Mouse (Mus musculus) c-Kit-positive CD71-positive TER-119-negative erythroid progenitor cells, embryonic 14.5 days (primary cell): Measurements from ENCODE around the gene Fry.
"Not testable (repeated sequence)": the region's sequence is repeated elsewhere in the genome, so short reads cannot be mapped to it uniquely, and the experiment has no call there.

Source experiments
- DNase-seq: peaks from one replicate; pipeline ENCODE4 v3.0.0-alpha.2; 2013; ENCODE audit warnings: low read depth

Fry gene

DNA sequence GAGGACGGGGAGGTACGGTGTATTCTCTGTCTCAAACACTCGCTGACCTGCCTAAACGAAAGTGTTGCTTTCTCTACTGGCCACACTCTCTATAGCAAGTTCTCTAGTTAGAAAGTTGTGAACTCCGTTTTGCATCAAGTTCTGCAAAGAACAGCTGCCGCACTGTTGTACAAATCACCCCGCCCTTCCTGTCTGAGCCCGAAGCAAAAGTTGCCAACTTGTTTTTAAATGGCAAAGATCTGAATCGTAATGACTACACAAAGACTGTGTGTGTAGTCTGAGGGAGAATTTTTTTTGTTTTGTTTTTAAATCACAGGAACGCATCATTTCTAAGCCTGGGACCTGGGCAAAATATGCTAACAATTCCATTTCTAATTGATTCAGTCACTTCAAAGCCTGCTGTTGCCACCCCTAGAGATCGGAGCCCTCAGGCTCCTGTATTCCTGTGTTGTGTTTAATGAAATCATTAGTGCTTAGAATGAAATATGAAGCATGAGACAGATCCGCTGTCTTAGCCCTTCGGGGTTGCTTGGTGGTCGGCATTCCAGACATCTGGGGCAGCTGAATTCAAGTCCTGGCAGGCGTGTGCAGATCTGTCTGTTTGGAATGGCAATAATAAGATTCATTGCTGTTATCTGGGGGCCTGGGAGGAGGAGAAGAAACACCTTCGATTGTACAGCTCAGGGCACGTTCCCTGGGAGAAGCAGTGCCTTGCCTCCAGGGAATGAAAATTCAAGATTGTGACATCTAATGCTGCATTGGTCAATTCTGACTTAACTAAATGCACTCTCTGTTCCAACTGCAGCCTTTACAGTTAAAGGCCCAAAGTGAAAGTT is 339.7 kb downstream of the Fry start:
- no peak for DNase-seq

DNA sequence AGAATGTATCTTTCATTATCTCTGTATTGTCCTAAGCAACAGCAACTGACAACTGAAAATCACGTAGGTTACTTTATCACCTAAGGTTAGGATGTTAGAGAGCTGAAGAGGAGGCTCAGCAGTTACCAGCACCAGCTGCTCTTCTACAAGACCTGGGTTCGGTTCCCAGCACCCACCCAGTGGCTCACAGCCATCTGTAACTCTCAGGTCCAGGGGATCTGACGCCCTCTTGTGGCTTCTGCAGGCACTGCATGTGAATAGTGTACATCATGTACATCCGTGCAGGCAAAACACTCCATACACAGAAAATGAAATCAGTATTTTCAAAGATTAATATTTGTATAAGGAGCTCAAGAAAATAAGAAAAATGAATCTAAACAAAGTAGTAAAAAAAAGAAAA is 341.4 kb downstream of the Fry start:
- DNase-seq, result no peak

- no peak for DNase-seq
Observed at GRCm38 (mm10) chr5:150464721-150465120, 346.3 kb downstream of the Fry start.

- no peak for DNase-seq
Observed at GRCm38 (mm10) chr5:150465218-150465617, 346.8 kb downstream of the Fry start.

DNA sequence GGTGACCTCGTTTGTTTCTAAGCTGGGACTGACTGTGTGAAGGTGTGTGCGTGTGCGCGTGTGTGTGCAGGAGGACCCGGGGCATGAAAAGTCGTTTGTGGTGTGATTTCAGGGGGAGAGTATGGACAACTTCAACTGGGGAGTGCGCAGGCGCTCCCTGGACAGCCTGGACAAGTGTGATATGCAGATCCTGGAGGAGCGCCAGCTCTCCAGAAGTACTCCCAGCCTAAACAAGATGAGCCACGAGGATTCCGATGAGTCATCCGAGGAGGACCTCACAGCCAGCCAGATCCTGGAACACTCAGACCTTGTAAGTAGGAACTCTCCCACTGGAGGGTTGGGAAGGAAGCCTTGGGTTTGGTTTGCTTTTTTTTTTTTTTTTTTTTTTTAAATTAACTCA is 347.7 kb downstream of the Fry start:
- no peak for DNase-seq

- DNase-seq, result no peak
Observed at GRCm38 (mm10) chr5:150468431-150468830, 350.0 kb downstream of the Fry start.

- DNase-seq, result no peak
Observed at GRCm38 (mm10) chr5:150477364-150477763, 358.9 kb downstream of the Fry start.

DNA sequence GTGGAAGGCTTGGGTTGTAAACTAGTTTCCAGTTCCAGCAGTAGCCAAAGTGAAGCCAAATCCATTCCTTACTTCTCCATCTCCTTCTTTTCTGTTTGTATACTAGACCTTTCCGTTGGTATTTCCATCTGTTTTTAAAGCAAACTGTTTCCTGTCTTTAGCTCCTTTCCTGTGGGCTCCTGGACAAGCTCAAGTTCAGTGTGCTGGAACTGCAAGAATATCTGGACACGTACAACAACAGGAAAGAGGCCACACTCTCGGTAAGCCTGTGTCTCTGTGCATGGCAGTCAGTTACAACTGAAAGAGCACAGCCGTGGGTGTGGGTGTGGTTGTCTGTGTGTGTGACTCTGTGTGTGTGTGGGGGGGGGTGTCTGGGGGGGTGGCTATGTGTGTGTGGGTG is 360.2 kb downstream of the Fry start:
- no peak for DNase-seq

DNA sequence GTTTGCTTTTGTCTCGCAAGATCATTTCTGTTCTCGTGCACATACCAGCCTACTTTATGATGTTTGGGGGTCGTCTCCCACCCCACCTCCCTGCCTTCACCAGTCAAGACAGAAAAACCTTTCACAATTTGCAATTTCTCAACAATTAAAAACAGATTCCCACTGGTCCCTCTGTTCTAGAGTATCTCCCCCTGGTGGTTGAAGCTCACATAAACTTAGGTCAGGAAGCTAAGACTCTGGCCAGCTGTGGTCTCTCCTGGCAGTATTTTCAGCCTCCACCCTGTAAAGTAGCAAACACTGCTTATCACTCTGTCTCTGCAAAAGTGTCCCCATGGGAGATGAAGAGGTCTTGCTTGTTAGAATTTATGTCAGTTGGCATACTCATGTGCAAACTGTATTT is 366.8 kb downstream of the Fry start:
- DNase-seq, result peak; percentile 17

DNA sequence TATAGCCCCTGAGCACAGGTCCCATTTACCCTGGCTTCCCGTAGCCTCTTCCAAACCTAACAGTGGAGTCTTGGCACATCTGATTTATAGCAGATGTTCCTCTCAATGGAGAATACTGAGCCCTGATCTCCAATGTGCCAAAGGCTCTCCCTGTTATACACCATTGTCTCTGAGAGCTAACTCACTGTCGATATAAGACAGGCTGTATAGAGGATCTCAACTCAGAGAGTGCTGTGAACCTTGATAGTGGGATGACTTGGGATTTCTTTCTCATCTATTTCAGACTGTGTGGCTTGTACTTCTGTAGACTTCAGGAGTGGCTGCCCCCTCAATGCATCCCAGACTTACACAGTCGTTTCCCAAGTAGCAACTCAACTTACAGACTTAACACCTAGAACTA is 371.8 kb downstream of the Fry start:
- DNase-seq, result no peak

GRCm38 (mm10) chr5:150490821-150491220 is 372.4 kb downstream of the Fry start:
- DNase-seq, result no peak

GRCm38 (mm10) chr5:150491573-150492173 is 373.2 kb downstream of the Fry start:
- not testable (repeated sequence) for DNase-seq

GRCm38 (mm10) chr5:150495792-150496191 is 377.3 kb downstream of the Fry start:
- DNase-seq, result peak; percentile 19

GRCm38 (mm10) chr5:150510451-150511225 is 392.2 kb downstream of the Fry start:
- DNase-seq, result no peak

DNA sequence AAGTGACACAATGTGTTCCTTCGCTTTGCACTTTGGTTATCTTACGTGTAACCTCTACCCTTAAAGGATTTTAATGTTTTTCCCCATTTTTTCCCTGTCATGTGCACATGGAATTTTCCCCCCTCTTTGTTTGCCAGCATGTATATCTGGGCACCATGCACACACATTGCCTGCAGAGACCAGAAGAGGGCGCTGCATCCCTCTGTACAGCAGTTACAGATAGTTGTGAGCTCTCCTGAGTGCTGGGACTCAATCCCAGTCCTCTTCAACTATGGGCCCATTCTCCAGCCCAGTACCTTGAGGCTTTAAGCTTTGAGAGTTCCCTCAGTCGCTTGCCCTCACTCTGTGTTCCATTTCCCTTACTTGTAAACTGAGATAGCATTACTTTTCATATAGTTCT is 394.8 kb downstream of the Fry start:
- DNase-seq, result no peak

- no peak for DNase-seq
Observed at GRCm38 (mm10) chr5:150514027-150514426, 395.6 kb downstream of the Fry start.

DNA sequence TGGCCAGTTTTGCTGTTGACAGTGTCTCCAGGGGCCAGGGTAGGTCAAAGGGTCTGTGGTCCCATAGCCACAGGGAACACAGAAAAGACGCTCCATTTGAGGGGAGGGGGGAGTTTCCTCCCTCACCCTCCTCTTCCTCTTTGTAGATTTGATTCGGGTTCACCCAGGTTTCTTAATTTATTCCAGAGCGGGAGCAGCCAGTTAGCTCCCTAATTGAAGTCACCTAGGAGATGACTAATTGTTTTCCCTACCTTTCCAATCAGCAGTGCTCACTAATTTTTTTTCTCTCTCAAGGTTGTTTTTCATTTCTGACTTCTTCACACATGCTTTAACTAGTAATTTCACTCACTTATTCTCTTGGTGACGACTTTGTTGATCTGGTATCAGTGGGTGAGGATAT is 399.6 kb downstream of the Fry start, which contains the start of gene Zar1l:
TSS of gene Zar1l (minus strand) at position 101 of the 400 bp plus-strand sequence.
- no peak for DNase-seq

- peak; percentile 51 for DNase-seq
Observed at GRCm38 (mm10) chr5:150519551-150519950, 401.1 kb downstream of the Fry start.

DNA sequence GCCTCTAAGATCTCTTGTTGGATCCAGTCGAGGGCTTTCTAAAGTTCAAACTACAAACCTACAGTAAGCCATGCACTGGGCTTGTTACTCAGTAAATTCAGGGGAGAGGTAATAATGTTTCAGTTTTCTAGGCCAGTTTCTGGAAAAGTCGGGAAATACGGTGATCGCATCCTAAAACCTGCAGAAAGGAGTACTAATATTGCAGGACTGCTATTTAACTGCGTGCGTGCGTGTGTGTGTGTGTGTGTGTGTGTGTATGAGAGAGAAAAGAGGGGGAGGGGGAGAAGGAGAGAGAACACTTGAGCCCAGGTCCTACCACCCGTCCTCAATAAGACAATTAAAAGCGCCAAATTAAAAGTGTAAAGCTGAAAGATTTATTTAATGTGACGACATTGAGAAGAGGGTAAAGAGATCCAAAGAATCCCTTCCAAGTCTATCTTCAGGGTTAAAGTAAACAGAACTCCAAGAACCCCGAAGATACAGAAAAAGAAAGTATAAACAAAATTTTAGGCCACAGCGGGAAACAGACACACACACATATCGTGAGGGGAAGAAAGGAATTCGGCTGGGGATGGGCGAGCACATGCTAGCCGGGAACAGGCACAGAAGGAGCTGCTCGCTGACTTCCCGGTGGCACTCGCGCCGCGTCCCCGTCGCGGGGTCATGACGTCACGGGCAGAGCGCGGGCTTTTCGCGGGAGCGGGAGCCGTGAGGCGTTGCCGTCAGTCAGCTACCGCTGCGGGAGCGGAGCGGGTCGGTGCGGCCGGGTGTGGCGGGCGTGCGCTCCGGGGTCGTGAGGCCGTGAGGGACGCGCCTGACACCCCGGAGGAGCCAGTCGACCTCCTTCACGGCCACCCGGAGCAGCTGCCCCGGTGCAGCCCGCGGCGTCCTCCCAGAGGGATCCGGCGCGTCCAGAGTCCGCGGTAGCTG is 403.8 kb downstream of the Fry start, which contains the start of gene Brca2:
TSS of gene Brca2 (plus strand) at position 694 of the 930 bp plus-strand sequence.
- DNase-seq, result peak; percentile 83

DNA sequence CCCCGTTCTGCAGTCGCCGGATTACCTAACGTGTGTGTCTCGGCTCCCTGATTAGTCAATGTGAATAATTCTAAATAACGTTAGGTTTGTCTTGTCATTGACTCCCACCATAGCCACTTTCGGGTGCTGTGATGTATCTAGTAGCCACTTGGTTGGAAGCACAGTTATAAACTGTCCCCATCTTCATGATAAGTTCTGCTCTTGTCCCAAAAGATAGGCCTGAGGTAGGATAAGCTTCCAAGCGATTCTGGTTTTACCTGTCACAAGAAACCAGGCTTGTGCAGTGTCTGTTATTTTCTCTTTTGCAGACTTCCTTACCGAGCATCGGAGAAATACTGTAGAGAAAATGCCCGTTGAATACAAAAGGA is 404.4 kb downstream of the Fry start:
- no peak for DNase-seq

DNA sequence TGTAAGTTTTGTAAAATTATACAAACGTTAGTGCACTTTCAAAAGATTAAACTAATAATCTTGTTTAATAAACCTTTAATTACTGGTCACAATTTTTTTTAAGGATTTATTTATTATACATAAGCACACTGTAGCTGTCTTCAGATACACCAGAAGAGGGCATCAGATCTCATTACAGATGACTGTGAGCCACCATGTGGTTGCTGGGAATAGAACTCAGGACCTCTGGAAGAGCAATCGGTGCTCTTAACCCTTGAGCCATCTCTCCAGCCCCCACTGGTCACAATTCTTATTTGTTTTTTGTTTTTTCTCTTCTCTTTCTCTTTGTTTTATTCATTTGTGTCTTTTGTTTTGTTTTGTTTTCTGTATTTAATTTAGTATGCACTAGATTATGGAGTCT is 406.8 kb downstream of the Fry start:
- no peak for DNase-seq

DNA sequence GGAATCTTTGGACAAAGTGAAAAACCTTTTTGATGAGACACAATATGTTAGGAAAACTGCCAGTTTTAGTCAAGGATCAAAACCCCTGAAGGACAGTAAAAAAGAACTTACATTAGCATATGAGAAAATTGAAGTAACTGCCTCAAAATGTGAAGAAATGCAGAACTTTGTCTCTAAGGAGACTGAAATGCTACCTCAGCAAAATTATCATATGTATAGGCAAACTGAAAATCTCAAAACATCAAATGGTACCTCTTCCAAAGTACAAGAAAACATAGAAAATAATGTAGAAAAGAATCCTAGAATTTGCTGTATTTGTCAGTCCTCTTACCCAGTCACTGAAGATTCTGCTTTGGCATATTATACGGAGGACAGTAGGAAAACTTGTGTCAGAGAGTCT is 422.9 kb downstream of the Fry start:
- no peak for DNase-seq
